Mouse (Mus musculus) cerebellum, adult 9-11 months (tissue): ENCODE measurements at regions not wholly inside any gene's neighbourhood (a gene's known extent, or its start where the extent isn't known, plus 50 kb on each side); places are given as distances from the start of the nearest gene placed in this dataset.
A peak's percentile ranks its signal among the peaks of the same experiment; 100 is the strongest.

ENCODE experiments used
- DNase-seq: peaks from one replicate; pipeline ENCODE4 v3.0.0; 2022

GRCm38 (mm10) chr8:8258855-8259254 is 402.2 kb downstream of the Efnb2 start:
- no peak for DNase-seq

- no peak for DNase-seq
Measured at GRCm38 (mm10) chr8:8258231-8258638, 402.8 kb downstream of the Efnb2 start.

GRCm38 (mm10) chr8:8256327-8256726 is 404.7 kb downstream of the Efnb2 start:
- DNase-seq, result no peak

GRCm38 (mm10) chr8:8254446-8254845 is 406.6 kb downstream of the Efnb2 start:
- no peak for DNase-seq

GRCm38 (mm10) chr8:8244599-8244998 is 416.4 kb downstream of the Efnb2 start:
- DNase-seq, result no peak

- DNase-seq, result no peak
Measured at GRCm38 (mm10) chr8:8241755-8242501, 419.1 kb downstream of the Efnb2 start.

- no peak for DNase-seq
Measured at GRCm38 (mm10) chr8:8241051-8241688, 419.9 kb downstream of the Efnb2 start.

- DNase-seq, result no peak
Measured at GRCm38 (mm10) chr8:8239489-8239888, 421.6 kb downstream of the Efnb2 start.

- no peak for DNase-seq
Measured at GRCm38 (mm10) chr8:8238051-8238450, 423.0 kb downstream of the Efnb2 start.

- peak; percentile 40 for DNase-seq
Measured at GRCm38 (mm10) chr8:8233616-8234015, 427.4 kb downstream of the Efnb2 start.

GRCm38 (mm10) chr8:8233156-8233555 is 427.9 kb downstream of the Efnb2 start:
- DNase-seq, result no peak

- DNase-seq, result no peak
Measured at GRCm38 (mm10) chr8:8231996-8232632, 428.9 kb downstream of the Efnb2 start.

- DNase-seq, result peak; percentile 34
Measured at GRCm38 (mm10) chr8:8231308-8231985, 429.6 kb downstream of the Efnb2 start.

GRCm38 (mm10) chr8:8225994-8226393 is 435.0 kb downstream of the Efnb2 start:
- DNase-seq, result no peak

GRCm38 (mm10) chr8:8225175-8225830 is 435.7 kb downstream of the Efnb2 start:
- peak; percentile 14 for DNase-seq

GRCm38 (mm10) chr8:8220395-8221031 is 440.5 kb downstream of the Efnb2 start:
- no peak for DNase-seq

- DNase-seq, result no peak
Measured at GRCm38 (mm10) chr8:8219701-8220394, 441.2 kb downstream of the Efnb2 start.

- no peak for DNase-seq
Measured at GRCm38 (mm10) chr8:8193036-8193435, 468.0 kb downstream of the Efnb2 start.

GRCm38 (mm10) chr8:8186046-8186445 is 475.0 kb downstream of the Efnb2 start:
- DNase-seq, result no peak

GRCm38 (mm10) chr8:8183233-8183622 is 477.8 kb downstream of the Efnb2 start:
- DNase-seq, result no peak

- no peak for DNase-seq
Measured at GRCm38 (mm10) chr8:8182616-8183232, 478.3 kb downstream of the Efnb2 start.
